Mouse (Mus musculus) cerebellum, adult 8-10 months (tissue): Measurements from ENCODE around the gene Cant1.

ENCODE experiments used
- DNase-seq: peaks from one replicate; pipeline ENCODE4 v3.0.0; 2022

Gene Cant1

DNA sequence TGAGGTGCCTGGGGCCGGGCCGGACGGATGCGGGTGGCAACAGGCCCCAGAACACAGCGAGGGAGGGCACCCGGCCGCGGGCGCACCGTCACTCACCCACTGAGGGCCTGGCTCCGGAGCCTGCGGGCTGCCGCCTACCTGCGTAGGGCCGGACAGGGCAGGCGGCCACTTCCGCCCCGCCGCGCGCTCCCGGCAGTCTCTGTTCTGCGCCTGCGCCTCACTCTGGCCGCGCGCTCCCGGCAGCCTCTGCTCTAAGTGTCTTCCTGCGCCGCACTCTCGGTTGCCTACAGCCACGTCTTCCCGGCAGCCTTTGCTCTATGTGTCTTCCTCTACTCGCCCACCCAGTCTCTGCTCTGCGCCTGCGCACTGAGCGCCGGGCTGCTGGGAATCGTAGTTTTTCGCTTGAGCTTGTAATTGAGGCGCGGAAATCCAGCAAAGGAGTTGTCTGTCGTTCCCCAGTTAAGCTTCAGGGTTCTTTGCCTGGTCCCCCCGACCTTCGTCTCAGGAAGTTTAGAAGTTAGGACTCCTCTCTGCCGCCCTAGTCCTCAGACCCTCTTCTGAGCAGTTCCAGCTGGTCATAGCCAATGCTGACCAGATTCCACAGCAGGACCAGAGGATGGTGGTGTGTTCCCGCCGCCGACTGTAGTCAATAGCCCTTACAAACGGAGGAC is at the start of gene Cant1:
Gene Cant1 (minus strand): TSS at position 253 of the 671 bp plus-strand sequence.
- peak; percentile 96 for DNase-seq

DNA sequence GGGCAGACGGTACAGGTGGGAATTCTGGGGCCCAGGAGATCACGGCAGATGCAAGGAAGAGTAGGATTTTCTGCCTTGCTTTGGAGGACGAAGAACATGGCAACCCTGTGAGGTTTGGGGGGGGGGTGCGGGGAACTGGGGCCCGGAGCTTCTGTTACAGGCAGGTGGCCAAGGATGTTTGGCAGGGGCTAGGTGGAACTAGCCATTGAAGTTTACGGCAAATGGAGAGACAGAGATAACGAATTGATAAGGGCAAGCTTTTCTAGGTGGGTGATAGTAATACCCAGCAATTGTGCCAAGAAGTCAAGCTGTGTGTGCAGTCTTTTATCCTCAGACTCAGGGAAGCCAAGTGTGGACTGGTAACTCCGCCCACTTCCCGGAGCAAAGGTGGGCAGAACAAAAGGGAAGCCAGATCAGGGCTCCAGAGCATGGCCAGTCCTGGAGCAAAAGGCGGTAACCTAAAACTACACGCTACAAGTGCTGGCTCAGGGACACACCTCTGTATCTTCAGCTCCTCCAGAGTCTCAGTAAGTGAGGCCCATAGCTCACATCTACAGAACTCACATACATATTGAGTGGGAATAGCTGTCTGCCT is 48.7 kb upstream of the Cant1 start:
- DNase-seq: no peak

DNA sequence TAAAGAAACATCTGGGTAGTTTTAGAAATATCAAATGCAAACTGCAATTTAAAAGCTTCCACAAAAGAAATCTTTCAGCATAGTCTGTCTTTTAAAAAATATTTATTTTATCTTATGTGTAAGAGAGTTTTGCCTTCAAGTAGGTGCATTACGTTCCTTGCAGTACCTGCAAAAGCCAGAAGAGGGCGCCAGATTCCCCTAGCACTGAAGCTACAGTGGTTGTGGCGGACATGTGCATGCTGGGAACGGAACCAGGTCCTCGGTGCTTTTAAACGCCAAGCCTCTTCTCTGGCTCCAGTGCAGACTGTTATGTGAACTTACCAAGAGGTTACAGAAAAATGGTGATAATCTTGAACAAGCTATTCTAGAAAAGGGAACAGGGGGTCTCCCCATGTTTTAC is 41.4 kb upstream of the Cant1 start:
- DNase-seq: no peak

DNA sequence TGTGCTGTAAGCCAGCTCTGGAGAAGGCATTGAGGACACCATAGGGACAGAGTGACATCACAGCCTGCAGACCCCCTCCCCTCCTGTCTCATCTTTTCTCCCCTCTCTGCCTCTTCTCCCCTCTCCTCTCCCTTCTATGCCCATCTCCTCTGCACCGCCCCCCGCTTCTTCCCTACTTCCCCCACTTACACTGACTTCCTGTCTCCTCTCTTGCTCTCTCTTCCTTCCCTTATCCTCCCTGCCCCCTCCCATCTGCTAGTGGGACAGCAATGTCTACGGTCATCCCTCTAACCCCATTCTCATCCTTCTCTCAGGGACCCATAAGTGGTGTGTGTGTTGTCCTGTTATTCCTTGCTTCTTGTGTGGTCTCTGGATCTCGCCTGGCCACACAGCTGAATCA is 40.6 kb upstream of the Cant1 start:
- no peak for DNase-seq

DNA sequence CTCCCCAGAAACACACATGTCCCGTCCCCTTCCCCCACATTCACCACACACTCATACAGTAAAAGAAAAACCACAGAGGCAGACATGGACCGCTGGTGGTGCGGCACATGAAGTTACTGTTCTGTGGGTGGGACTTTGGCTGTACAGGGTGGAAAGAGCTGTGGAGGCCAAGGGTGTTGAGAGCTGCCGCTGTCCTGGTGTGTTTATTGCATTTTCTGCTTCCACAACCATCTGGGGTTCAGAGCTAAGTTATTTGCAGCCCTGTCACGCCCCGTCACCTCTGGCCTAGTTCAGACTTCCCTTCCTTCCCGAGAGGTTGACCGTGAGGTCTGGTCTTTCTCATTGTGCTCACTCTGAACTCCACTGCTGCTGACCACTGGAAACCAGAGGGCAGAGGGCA is 40.2 kb upstream of the Cant1 start:
- DNase-seq: no peak

DNA sequence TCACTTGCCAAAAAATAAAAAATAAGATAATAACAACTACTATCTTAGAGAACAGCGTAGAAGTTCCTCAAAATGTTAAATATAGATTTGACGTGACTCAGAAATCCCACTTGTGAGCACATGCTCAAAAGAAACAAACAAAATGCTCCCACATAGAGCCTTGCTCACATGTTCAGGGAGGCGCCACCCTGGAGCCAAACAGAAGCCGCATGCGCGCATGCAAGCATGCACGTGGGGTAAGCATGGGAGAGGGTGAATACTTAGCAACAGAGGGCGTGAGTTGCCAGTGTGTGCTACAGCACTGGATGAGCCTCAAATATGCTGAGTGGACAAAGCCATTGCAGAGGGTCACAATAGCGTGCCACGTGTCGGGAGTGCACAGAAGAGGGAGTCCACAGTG is 38.1 kb upstream of the Cant1 start:
- no peak for DNase-seq

DNA sequence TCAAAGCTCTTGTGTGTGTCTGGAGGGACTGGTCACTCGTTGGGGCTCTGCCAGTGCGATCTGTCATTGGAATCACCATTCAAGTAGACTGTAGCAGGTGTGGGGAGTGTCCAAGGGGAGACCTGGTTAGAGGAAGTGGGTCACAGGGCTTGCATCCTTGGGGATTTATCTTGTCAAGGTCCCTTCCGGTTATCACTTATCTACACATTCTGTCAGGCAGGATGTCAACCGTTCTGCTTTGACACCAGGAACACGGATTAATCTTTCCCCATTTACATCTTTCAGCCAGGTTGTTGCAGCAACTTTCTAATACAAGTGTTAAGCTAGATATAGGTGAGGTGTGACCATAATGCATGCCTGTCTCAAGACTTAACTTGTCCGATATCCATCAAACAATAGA is 36.9 kb upstream of the Cant1 start:
- DNase-seq: no peak

DNA sequence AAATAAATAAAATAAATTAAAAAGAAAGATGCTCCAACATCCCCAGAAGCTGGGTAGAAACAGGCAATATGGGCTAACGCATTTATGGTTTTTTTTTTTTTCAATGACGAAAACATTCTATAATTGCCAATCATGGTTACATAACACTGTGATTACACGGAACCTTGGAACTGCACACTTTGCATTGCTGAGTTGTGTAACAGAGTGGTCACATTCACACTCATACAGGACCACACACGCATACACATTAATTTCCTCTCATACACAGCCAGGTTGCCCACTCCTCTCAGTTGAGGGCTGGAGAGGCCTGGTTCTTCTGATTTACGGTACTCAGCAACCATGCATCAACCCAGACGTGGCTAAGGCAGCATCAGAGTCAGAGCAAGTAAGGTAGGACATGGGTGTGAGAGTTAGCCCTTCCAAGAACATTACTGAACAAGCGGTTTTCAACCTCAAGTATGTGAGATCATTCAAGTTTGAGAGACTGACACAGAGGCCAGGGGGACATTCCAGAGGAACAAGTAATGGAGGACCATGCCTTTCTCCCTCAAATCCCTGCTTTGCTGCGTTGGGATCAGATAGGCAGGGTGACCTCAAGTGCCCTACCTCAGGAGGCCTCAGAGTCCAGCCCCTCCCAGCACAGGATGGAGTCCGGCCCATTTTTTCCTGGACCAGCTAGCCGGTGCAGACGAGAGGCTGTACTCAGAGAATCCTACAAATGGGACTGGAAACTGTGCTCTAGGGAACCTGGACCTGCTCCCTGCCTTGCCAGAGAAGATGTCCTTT is 35.2 kb upstream of the Cant1 start:
- DNase-seq: no peak

DNA sequence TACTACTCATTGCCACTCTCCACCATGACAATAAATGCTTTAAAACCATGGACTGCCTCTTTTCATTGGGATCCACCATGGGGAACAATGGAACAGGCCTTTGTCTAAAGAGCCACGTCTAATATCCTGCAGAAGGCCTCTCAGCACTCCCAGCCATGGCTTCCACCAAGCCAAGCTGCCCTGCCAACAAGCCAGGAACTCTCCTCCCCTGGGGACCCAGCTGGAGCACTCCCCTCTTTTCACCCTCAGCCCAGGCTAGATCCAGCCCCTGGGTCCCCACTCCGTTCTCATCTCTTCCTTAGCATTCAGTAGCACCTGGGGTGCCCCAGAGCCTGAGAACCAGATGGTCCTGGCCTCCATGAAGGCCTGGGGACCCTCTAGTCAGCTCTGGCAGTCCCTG is 34.1 kb upstream of the Cant1 start:
- no peak for DNase-seq

DNA sequence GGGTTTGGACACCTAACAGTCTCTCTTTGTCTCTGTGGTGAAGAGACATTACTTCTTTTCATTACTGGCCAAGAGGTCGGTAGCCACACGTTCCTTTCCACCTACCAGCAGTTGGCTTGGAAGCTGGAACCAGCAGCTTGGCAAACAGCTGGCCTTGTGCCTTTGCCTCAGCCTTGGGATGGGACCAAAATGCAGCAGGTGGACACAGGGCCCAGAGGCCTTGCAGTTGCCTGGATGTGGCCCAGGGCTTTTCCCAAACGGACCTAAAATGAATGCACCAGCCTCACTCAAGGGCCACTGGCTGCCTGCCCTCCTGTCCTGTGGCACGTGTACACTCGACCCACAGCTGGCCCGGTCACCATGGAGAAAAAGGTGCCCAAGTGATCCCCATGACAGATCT is 32.3 kb upstream of the Cant1 start:
- no peak for DNase-seq

DNA sequence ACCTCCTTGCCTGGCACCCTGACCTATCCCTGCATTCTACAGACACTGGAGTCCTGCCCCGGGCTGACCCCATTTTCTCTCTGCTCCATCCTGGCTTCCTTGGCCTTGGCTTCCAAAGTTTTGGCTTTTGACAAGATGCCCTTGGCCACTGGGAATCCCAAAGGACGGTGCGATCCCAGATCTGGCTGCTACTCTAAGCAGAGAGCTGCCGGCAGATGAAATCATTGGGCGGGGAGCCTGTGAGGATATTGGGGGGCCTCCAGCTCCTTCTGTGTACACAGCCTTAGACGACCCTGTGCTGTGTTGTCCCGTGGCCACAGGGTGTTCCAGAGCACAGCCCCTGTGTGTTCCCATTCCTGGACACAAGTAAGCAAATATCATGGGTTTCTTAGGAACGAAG is 29.5 kb upstream of the Cant1 start:
- DNase-seq: no peak

DNA sequence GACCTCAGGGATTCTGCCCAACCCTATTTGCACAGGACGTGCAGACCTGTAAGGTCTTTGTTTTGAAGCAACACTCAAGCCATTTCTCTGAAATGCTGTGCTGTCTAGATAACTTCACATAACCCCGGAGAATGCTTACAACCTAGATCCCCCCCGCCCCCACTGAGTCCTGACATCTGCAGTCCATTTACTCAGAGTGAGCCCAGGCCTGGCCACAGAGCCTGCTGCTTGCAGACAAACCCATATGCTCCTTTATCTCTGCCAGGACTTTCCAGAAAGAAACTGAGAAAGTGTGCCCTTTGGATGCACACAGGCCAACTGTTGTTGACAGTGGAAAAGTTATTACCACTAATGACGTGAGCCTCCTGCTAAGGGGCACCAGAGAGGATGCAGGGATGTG is 28.5 kb upstream of the Cant1 start:
- DNase-seq: no peak

DNA sequence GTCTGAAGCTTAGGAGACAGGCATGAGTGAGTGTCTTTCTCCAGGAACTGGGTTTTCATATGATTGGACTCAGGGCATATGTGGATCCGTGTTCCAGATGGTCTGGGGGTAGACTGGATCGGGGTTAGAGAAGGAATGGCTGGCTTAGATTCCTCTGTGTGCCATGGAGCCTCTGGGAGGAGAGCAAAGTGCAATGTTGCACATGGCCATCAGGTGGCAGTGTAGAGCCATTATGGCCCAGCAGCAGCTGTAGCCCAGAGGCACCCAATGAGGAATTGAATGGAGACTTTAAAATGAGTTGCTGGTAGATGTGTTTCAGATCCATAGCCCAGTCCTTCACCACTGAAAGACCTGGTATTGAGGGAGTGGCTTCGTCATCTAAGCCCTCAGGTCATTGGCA is 27.0 kb upstream of the Cant1 start:
- peak; percentile 68 for DNase-seq

DNA sequence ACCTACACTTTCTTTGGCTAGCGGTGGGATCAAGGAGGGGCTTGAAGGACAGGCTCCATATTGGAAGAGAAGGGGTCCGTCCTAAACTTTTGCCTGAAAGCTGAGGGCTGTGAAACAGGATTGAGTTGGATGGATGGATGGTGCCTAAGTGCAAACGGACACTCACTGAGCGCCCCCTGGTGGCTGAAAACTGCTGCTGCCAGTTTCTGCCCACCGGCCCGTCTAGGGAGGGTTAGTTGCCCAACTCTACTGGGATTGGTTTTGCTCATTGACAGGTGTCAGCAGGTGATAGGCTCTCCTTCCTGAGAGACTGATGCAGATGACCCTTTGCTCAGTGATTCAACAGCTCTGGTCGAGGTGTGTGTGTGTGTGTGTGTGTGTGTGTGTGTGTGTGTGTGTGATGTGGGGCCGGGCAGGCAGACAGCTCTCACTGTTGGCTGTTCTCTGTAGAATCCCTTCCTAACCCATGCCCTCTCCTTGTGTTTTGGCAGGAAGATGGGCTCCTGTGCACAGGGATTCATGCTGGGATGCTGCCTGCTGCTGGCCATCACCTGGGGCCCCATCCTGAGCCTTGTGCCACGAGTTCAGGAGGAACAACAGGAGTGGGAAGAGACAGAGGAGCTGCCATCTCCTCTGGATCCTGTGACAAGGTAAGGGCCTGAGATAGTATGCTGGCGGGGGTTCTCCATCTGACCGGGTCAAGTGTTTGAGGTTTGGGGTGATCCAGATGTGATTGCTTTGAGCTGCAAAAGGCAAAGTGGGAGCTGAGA is 24.5 kb upstream of the Cant1 start:
- DNase-seq: peak; percentile 66

DNA sequence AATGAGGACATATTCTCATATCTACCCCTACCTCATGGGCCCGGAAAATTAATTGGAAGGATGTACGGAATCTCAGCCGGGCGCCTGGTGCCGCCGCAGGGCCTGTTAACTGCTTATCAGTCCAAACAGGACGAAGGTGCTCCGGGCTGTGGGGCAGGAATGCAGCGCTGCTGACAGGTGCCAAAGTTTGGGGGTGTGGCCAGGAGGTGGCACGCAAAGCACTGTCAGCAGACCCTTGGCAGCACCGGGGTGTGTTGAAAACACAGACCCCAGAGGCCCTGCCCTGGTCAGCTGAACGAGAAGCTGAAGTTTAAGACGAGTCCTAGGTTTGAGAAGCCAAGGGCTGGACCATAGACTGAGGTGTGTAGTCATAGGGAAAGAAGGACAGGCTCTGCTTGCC is 23.8 kb upstream of the Cant1 start:
- DNase-seq: no peak

DNA sequence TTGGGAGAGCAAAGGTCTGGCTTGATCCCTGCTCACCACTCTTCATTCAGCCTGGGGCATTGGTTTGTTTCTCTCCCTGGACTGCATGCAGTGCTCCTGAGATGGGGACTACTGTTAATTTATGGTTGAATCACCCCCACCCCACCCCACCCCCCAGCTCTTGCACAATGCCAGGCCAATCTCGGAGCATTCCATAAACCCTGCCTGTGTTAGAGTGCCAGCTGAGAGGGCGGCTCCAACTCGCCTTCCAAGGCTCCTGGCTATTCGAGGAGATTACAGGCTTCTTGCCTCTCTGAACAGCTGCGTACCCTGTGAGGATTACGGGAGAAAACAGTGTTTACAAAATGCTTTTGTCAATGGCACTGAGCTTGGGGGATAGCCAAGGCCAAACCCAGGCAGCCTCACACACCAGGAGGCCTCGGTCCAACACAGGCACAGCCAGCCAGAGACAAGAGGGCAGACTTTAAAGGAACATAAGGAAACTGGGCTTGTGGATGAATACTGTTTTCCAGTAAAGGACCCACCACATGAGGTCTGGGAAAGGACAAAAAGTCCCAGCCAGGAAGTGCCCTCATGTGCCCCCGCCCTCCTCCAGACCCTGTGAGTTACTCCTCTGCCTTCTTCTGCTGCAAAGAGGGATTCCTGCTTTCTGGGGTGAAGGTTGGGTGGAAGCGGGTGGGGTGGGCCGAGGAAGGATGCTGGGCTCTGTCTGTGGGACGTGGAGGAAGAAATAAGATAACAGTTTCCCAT is 20.0 kb upstream of the Cant1 start:
- no peak for DNase-seq

DNA sequence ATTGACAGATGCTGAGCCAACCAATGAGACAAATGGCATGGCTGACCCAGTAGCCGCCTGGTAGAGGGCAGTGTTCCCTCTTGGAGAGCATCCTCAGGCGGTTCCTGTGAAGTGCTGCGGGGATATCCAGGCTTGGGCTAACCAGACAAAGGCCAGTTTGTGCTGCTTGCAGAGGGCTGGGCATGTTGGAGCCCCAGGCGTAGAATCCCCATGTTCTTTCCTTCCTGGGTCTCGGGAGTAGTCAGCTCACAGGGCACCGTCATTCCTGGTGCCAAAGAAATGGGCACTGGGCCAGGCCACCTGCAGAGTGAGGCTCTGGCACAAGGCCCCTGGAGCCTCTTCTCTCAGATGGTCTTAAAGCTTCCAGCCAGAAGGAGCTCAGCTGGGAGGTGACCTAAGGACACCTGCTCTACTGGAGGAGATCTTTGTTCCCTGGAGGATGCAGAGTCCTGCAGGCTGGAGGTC is 17.6 kb upstream of the Cant1 start:
- DNase-seq: peak; percentile 78

DNA sequence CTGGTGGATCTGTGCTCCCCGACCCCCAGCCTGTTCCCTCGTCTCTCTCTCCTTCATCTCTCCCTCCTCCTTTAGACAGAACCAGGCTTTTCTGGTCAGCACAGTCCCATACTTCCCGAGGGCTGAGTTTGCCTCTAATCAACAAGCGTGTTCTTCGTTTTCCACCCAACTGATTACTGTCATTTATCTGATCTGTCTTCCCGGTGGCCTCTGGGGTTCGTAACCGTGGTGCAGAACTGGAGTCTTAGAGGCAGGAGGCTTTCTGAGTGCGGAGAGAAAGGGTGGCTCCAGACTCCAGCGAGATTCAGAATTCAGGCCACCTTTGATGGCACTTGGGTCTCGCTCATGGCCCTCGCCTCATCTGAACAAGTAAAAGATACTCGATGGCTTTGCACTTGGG is 15.2 kb upstream of the Cant1 start:
- DNase-seq: no peak

DNA sequence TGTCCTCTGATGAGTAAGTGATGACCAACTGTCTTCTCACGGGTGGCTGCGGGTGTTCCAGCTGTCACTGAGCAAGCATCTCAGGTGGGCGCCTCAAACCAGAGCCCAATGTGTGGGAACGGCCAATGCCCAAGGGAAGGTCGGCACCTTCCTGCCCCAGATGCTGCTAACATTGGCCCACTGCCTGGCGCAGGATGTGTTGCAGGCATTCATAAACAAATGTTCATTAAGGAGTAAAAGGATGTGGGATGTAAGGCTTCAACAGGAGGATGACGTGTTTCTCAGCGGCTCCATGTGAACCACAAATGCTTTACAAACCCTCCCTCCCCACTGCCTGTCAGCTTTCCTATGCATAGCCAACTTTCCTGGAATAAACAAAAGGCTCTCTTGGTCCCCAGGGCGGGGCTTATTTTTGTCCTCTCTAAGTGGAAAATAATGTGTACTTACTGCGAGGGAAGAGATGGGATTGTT is 14.5 kb upstream of the Cant1 start:
- no peak for DNase-seq

DNA sequence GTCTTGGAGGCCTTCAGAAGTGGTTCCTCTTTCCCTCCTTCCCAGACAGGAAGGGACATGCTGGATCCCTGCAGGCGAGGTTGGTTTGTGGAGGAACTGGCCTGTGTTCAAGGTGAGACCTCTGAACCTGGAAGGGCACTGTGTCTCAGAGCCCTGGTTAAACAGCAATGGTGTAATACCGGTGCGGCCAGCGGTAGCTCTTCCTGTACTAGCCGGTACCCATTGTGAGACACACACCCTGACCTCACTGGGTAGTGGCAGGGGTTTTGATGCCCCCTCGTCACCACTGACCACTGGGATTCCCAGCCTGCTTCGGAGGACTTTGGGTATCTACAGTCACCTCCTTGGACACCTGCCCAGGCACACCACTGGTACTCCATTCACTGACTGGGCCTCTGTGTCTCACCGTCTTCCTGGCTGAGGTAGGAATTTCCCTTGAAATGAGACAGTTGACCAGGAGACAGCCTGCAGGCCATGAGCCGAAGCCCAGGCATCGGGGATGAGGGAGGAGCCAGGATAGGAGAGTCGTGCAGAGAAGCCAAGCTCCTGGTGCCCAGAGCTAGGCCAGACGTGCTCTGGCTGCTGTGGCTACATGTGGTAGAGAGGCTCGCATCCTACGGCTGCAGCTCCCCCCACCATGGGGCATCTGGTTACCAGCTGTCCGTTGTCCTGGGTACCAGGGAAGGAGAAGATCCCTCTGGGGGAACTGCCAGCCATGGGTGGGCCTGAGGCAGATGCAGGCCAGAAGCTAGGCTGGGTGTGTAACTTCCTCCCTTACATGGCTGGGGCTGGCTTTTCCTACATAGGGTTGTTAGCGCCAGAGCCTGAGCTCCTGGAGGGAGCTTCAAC is 12.4 kb upstream of the Cant1 start:
- DNase-seq: no peak

DNA sequence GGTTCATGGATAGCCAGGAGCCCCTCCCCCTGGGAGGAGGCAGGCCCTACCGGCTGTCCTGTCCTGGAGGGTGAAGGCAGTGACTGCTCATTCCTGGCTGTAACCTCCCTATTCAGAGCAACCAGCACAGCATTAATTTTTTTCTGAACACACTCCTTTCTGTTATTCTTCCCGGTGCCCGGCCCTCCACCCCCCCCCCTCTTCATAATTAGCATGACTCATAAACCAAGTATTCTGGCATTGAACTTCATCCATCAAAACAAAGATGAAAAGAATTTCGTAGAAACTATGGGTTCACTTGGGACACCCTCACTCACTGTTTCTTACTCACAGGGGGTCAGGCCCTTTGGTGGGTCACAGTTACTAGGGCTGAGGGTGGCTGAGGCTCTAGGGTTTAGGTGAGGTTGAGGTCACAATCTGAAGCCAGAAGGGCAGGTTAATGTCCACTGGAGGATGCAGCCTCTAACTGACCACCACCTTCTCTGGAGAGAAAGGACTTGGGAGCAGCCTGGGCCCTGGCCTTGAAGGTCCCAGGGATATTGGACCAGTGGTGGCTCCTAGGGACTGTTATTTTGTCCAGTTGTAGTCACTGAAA is 11.5 kb upstream of the Cant1 start:
- no peak for DNase-seq
